ENCODE assay signal across 22 mouse cellular contexts in the genomic region with DNA sequence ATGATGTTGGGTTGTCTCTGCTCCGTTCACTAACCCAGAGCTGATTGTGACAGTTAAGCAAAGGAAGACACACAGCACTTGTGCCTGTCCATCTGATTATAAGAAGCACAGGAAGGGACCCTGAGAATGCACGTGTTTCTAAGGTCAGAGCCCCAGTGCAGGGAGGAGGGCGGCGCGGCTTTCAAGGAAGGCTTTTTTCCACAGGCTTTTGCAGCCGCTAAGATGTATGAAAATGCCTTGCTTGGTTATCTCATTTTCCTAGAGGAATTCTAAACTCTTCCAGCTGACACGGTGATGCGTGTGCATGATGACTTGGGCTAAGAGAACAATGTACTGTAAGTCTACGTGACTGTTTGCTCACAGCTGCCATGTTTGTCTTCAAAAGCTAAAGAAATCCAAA. TPM values are rescaled to one million over a fixed set of nuclear protein-coding genes. Genes with fewer than 3 reads are reported as not detected.
DNase-seq lines count a peak whose midpoint lies in the region; ATAC-seq and TF ChIP-seq lines count a peak whose summit lies in the region.
"Had no signal": no experiment of that assay in that cellular context is flagged by ENCODE, and none has a peak within 500 bp of the region (broad histone marks: within the 10 kb centered on the region; RNA-seq: fewer than 3 reads in every experiment).

No protein-coding gene starts in this region.

- H3K4me3 ChIP-seq in heart, embryonic 13.5 days = no peak overlapping the region
- H3K4me3 ChIP-seq in heart, embryonic 11.5 days (ENCODE audit: low read depth, low read length) = no peak overlapping the region
- no peak overlapping the region for H3K4me3 ChIP-seq in embryonic facial prominence, embryonic 11.5 days (ENCODE audit: low read depth, low read length)
- no peak overlapping the region for H3K4me3 ChIP-seq in limb, embryonic 12.5 days (replicated peaks)
- H3K4me3 ChIP-seq in liver, postnatal 0 days (ENCODE audit: low read depth, low read length) = no peak overlapping the region
- H3K4me3 ChIP-seq: forebrain, embryonic 10.5 days; hindbrain, embryonic 13.5 days; left cerebral cortex, adult 2 months; liver, embryonic 15.5 days; myocyte; stomach, embryonic 15.5 days had no signal

- H3K9me3 ChIP-seq in heart, embryonic 13.5 days = no peaks in the 10 kb centered on the region
- no peaks in the 10 kb centered on the region for H3K9me3 ChIP-seq in heart, embryonic 11.5 days (replicated peaks; ENCODE audit: control insufficient read depth, low read length)
- no peaks in the 10 kb centered on the region for H3K9me3 ChIP-seq in embryonic facial prominence, embryonic 11.5 days (replicated peaks; ENCODE audit: control insufficient read depth, low read length)
- no peaks in the 10 kb centered on the region for H3K9me3 ChIP-seq in limb, embryonic 12.5 days
- no peaks in the 10 kb centered on the region for H3K9me3 ChIP-seq in liver, postnatal 0 days (ENCODE audit: low read length)
- H3K9me3 ChIP-seq: forebrain, embryonic 10.5 days; hindbrain, embryonic 13.5 days; liver, embryonic 15.5 days; stomach, embryonic 15.5 days had no signal

- TF ChIP-seq CTCF in liver, postnatal 0 days (IDR thresholded peaks at IDR 0.05; ENCODE audit: low read depth) = no peak

- no peaks in the 10 kb centered on the region for H3K27me3 ChIP-seq in heart, embryonic 13.5 days (replicated peaks)
- H3K27me3 ChIP-seq in heart, embryonic 11.5 days (ENCODE audit: control insufficient read depth, insufficient read depth, low read length) = no peaks in the 10 kb centered on the region
- H3K27me3 ChIP-seq in embryonic facial prominence, embryonic 11.5 days (ENCODE audit: control insufficient read depth, insufficient read depth, low read length) = no peaks in the 10 kb centered on the region
- no peaks in the 10 kb centered on the region for H3K27me3 ChIP-seq in limb, embryonic 12.5 days
- no peaks in the 10 kb centered on the region for H3K27me3 ChIP-seq in liver, postnatal 0 days (ENCODE audit: insufficient read depth, low read length)
- H3K27me3 ChIP-seq: hindbrain, embryonic 13.5 days; liver, embryonic 15.5 days; stomach, embryonic 15.5 days had no signal

- DNase-seq in embryo, embryonic 10.5 days (ENCODE audit: low spot score) = peak; percentile 59
- DNase-seq in embryonic facial prominence, embryonic 11.5 days (ENCODE audit: low spot score) = peak; percentile 52
- DNase-seq in right cerebral cortex, adult 18-20 months = no peak
- DNase-seq in liver, postnatal 0 days = no peak
- DNase-seq: adrenal gland, postnatal 36 days; B cell, adult 2 months; cerebellum, adult 11-12 months; cerebellum, postnatal 14 days; kidney, adult 8-10 months; kidney, postnatal 25 days; layer of hippocampus, adult 9-11 months; left cerebral cortex, postnatal 4 days had no signal

- H3K27ac ChIP-seq in heart, embryonic 13.5 days (replicated peaks) = no peak overlapping the region
- H3K27ac ChIP-seq in heart, embryonic 11.5 days (ENCODE audit: low read depth, low read length) = no peak overlapping the region
- H3K27ac ChIP-seq in embryonic facial prominence, embryonic 11.5 days (replicated peaks; ENCODE audit: low read depth, low read length) = peak overlapping the region; percentile 43
- peak overlapping the region; percentile 87 for H3K27ac ChIP-seq in limb, embryonic 12.5 days
- no peak overlapping the region for H3K27ac ChIP-seq in liver, postnatal 0 days (ENCODE audit: low read depth)
- H3K27ac ChIP-seq: hindbrain, embryonic 13.5 days; left cerebral cortex, adult 2 months; liver, embryonic 15.5 days; stomach, embryonic 15.5 days had no signal

- ATAC-seq in heart, embryonic 13.5 days (ENCODE audit: extremely low read depth, insufficient number of reproducible peaks, low FRiP score, low TSS enrichment) = no peak
- ATAC-seq in heart, embryonic 11.5 days (replicated peaks; ENCODE audit: insufficient number of reproducible peaks, low FRiP score, low TSS enrichment) = no peak
- ATAC-seq in embryonic facial prominence, embryonic 11.5 days (replicated peaks; ENCODE audit: insufficient number of reproducible peaks, low FRiP score, low TSS enrichment, low read depth) = no peak
- no peak for ATAC-seq in limb, embryonic 12.5 days (ENCODE audit: insufficient number of reproducible peaks, insufficient read depth, low FRiP score, low TSS enrichment, low read depth)
- ATAC-seq in liver, postnatal 0 days = no peak
- ATAC-seq: forebrain, postnatal 0 days had no signal

- H3K4me2 ChIP-seq in heart, embryonic 13.5 days = no peak overlapping the region
- H3K4me2 ChIP-seq in heart, embryonic 11.5 days = no peak overlapping the region
- no peak overlapping the region; the same call in 1 of the 2 replicates for H3K4me2 ChIP-seq in embryonic facial prominence, embryonic 11.5 days (ENCODE audit: low read depth, low read length)
- no peak overlapping the region for H3K4me2 ChIP-seq in limb, embryonic 12.5 days
- no peak overlapping the region for H3K4me2 ChIP-seq in liver, postnatal 0 days (ENCODE audit: low read depth, low read length)
- H3K4me2 ChIP-seq: hindbrain, embryonic 13.5 days; liver, embryonic 15.5 days; stomach, embryonic 15.5 days had no signal

- no peak for TF ChIP-seq EP300 in liver, postnatal 0 days (IDR thresholded peaks at IDR 0.05; ENCODE audit: low read depth)

- WGBS in heart, embryonic 13.5 days = 38% methylated on average over 9 of the region's 9 CpGs
- 27% methylated on average over 9 of the region's 9 CpGs for WGBS in heart, embryonic 11.5 days (ENCODE audit: insufficient replicate concordance)
- WGBS in embryonic facial prominence, embryonic 11.5 days = 32% methylated on average over 9 of the region's 9 CpGs
- WGBS in limb, embryonic 12.5 days = 37% methylated on average over 9 of the region's 9 CpGs
- 69% methylated on average over 9 of the region's 9 CpGs for WGBS in liver, postnatal 0 days (ENCODE audit: insufficient replicate concordance)

- peak overlapping the region; percentile 33; the same call in 1 of the 2 replicates for H3K9ac ChIP-seq in heart, embryonic 13.5 days
- H3K9ac ChIP-seq in heart, embryonic 11.5 days (ENCODE audit: low read depth, low read length) = no peak overlapping the region
- H3K9ac ChIP-seq in embryonic facial prominence, embryonic 11.5 days (replicated peaks; ENCODE audit: low read length) = no peak overlapping the region
- no peak overlapping the region for H3K9ac ChIP-seq in limb, embryonic 12.5 days (replicated peaks)
- no peak overlapping the region for H3K9ac ChIP-seq in liver, postnatal 0 days (replicated peaks)
- H3K9ac ChIP-seq: forebrain, postnatal 0 days; hindbrain, embryonic 13.5 days; liver, embryonic 15.5 days; stomach, embryonic 15.5 days had no signal

- peaks cover 92% of the 10 kb centered on the region for H3K4me1 ChIP-seq in heart, embryonic 13.5 days
- H3K4me1 ChIP-seq in heart, embryonic 11.5 days (ENCODE audit: control insufficient read depth, insufficient read depth, low read length) = peaks cover 57% of the 10 kb centered on the region
- peaks cover 4% of the 10 kb centered on the region for H3K4me1 ChIP-seq in embryonic facial prominence, embryonic 11.5 days (ENCODE audit: control insufficient read depth, insufficient read depth, low read length)
- H3K4me1 ChIP-seq in limb, embryonic 12.5 days (replicated peaks) = peaks cover 79% of the 10 kb centered on the region
- H3K4me1 ChIP-seq in liver, postnatal 0 days (ENCODE audit: insufficient read depth) = no peaks in the 10 kb centered on the region
- H3K4me1 ChIP-seq: liver, embryonic 15.5 days had no signal

- H3K36me3 ChIP-seq in heart, embryonic 13.5 days = no peaks in the 10 kb centered on the region
- H3K36me3 ChIP-seq in heart, embryonic 11.5 days (ENCODE audit: control insufficient read depth, insufficient read depth, low read length) = no peaks in the 10 kb centered on the region
- H3K36me3 ChIP-seq in embryonic facial prominence, embryonic 11.5 days (replicated peaks; ENCODE audit: control insufficient read depth, insufficient read depth, low read depth, low read length) = no peaks in the 10 kb centered on the region
- H3K36me3 ChIP-seq in limb, embryonic 12.5 days = no peaks in the 10 kb centered on the region
- H3K36me3 ChIP-seq in liver, postnatal 0 days (replicated peaks; ENCODE audit: insufficient read depth, low read length) = no peaks in the 10 kb centered on the region
- H3K36me3 ChIP-seq: forebrain, embryonic 10.5 days; hindbrain, embryonic 13.5 days; liver, embryonic 15.5 days; stomach, embryonic 15.5 days had no signal

RNA-seq across cellular contexts. Expression of a gene that starts 30.9 kb away (rescaled TPM):
- polyA plus RNA-seq in heart, embryonic 13.5 days (2015; fragmentation: Nextera tagmentation; extraction: Ambion mirVana) = 8.8 and 9.1 TPM in 2 replicates
- polyA plus RNA-seq in heart, embryonic 11.5 days (2014; fragmentation: Nextera tagmentation; extraction: Ambion mirVana) = 11.8 and 12.6 TPM in 2 replicates
- polyA plus RNA-seq in embryonic facial prominence, embryonic 11.5 days (2014; fragmentation: Nextera tagmentation; extraction: Ambion mirVana) = 12.2 and 12.4 TPM in 2 replicates
- polyA plus RNA-seq in limb, embryonic 12.5 days (2016; fragmentation: Nextera tagmentation; extraction: Ambion mirVana) = 22.1 and 25.3 TPM in 2 replicates
- polyA plus RNA-seq in liver, postnatal 0 days (2015; fragmentation: Nextera tagmentation; extraction: Ambion mirVana) = 1.6 and 1.9 TPM in 2 replicates

Comparison
In these comparisons a context has a peak if more than half of its experiments do, and no peak if none do; other contexts are left out.
1. H3K27ac ChIP-seq: peak in embryonic facial prominence, embryonic 11.5 days (single experiment) and limb, embryonic 12.5 days (single experiment); none in heart, embryonic 13.5 days (single experiment), heart, embryonic 11.5 days (single experiment) and liver, postnatal 0 days (single experiment).
2. DNase-seq: peak in embryo, embryonic 10.5 days (single experiment) and embryonic facial prominence, embryonic 11.5 days (single experiment); none in right cerebral cortex, adult 18-20 months (single experiment) and liver, postnatal 0 days (single experiment).